Mouse (Mus musculus) myocyte (in vitro differentiated cells): ENCODE results near the gene Fndc1. TPM values are rescaled to one million over a fixed set of nuclear protein-coding genes. Genes with fewer than 3 reads are reported as not detected.

Experiments used
- H3K27me3 ChIP-seq: one replicate; pipeline ENCODE4 v1.6.1; 2011; ENCODE audit not compliant: control insufficient read depth, insufficient read depth, insufficient read length
- H3K36me3 ChIP-seq: one replicate; pipeline ENCODE4 v1.6.1; 2011; ENCODE audit not compliant: control insufficient read depth, insufficient read depth
- H3K4me2 ChIP-seq: one replicate; pipeline ENCODE4 v1.6.1; 2011; ENCODE audit warnings: low read depth, control low read depth
- H3K4me3 ChIP-seq: one replicate; pipeline ENCODE4 v1.5.1; 2011; ENCODE audit warnings: mild to moderate bottlenecking, control low read depth, moderate library complexity
- H3K79me2 ChIP-seq: one replicate; pipeline ENCODE4 v1.6.1; 2011; ENCODE audit not compliant: control insufficient read depth, insufficient read depth
- H3ac ChIP-seq: one replicate; pipeline ENCODE4 v1.6.1; 2011; ENCODE audit not compliant: control insufficient read depth, insufficient read length
- CEBPB ChIP-seq: IDR thresholded peaks from 2 replicates; pipeline ENCODE4 v1.6.1; 2011; ENCODE audit warnings: mild to moderate bottlenecking, moderate library complexity; ENCODE audit not compliant: poor library complexity, insufficient read depth, severe bottlenecking
- E2F4 ChIP-seq: IDR thresholded peaks from one replicate; pipeline ENCODE4 v1.6.1; 2011; ENCODE audit warnings: mild to moderate bottlenecking, control low read depth, moderate library complexity; ENCODE audit not compliant: insufficient read depth
- MAX ChIP-seq: IDR thresholded peaks from one replicate; pipeline ENCODE4 v1.6.1; 2011; ENCODE audit warnings: low read depth, mild to moderate bottlenecking, control low read depth
- MYOD1 ChIP-seq, 3 experiments: IDR thresholded peaks; one replicate each; pipeline ENCODE4 v1.6.1; 2011; ENCODE audit warnings: control low read depth in 2 of 3, low read depth in 2 of 3, mild to moderate bottlenecking in 2 of 3, moderate library complexity in 1 of 3; ENCODE audit not compliant: insufficient read length in 2 of 3, control insufficient read depth in 1 of 3
- MYOG ChIP-seq, 3 experiments: IDR thresholded peaks; one replicate each; pipeline ENCODE4 v1.6.1; 2011; ENCODE audit warnings: control low read depth in 2 of 3, low read depth in 2 of 3, mild to moderate bottlenecking in 2 of 3; ENCODE audit not compliant: insufficient read length in 2 of 3, control insufficient read depth in 1 of 3, insufficient read depth in 1 of 3
- POLR2A ChIP-seq: IDR thresholded peaks from one replicate; pipeline ENCODE4 v1.6.1; 2011; ENCODE audit warnings: low read depth, mild to moderate bottlenecking, control low read depth, moderate library complexity; ENCODE audit not compliant: insufficient read length
- POLR2AphosphoS2 ChIP-seq: IDR thresholded peaks from one replicate; pipeline ENCODE4 v1.6.1; 2011; ENCODE audit warnings: low read depth, control low read depth; ENCODE audit not compliant: insufficient read length
- REST ChIP-seq: IDR thresholded peaks from one replicate; pipeline ENCODE4 v1.6.1; 2011; ENCODE audit warnings: mild to moderate bottlenecking, control low read depth, moderate library complexity; ENCODE audit not compliant: insufficient read depth, insufficient read length
- SRF ChIP-seq: IDR thresholded peaks from one replicate; pipeline ENCODE4 v1.6.1; 2011; ENCODE audit warnings: low read depth; ENCODE audit not compliant: control insufficient read depth, insufficient read length
- TCF12 ChIP-seq: IDR thresholded peaks from one replicate; pipeline ENCODE4 v1.6.1; 2011; ENCODE audit warnings: mild to moderate bottlenecking, control low read depth; ENCODE audit not compliant: poor library complexity, insufficient read depth, severe bottlenecking
- TCF3 ChIP-seq: IDR thresholded peaks from one replicate; pipeline ENCODE4 v1.6.1; 2011; ENCODE audit warnings: low read depth, control low read depth; ENCODE audit not compliant: insufficient read length
- USF1 ChIP-seq: IDR thresholded peaks from one replicate; pipeline ENCODE4 v1.6.1; 2011; ENCODE audit warnings: low read depth, mild to moderate bottlenecking, control low read depth, moderate library complexity
- polyA plus RNA-seq: library from polyadenylated mRNA; unstranded; fragments of >200 nt; fragmentation: generic; extraction: Trizol; gene quantifications from one replicate; pipeline ENCODE4 v1.2.1, GENCODE M21; 2012; ENCODE audit warnings: missing spikeins

Fndc1 gene
- polyA plus RNA-seq: 6.2 TPM

- no peaks in the 10 kb centered on the region for H3K79me2 ChIP-seq
- H3K27me3 ChIP-seq: peaks cover 18% of the 10 kb centered on the region
- H3K36me3 ChIP-seq: no peaks in the 10 kb centered on the region
- no peak for TF ChIP-seq REST
- peak; percentile 34 for TF ChIP-seq POLR2A
- TF ChIP-seq MAX: no peak
- peak within 1 kb of the TSS; percentile 55 for H3K4me2 ChIP-seq
- H3K4me3 ChIP-seq: no peak within 1 kb of the TSS
- H3ac ChIP-seq: peak within 1 kb of the TSS; percentile 24
These were observed at the start of gene Fndc1 for GRCm38 (mm10) chr17:7826819-7827515. Fndc1 (minus strand) TSS chr17:7827302.

GRCm38 (mm10) chr17:7876541-7876940 lies 49.4 kb upstream of the Fndc1 start:
- TF ChIP-seq CEBPB (no peak), MAX (no peak), E2F4 (no peak), USF1 (no peak), REST (no peak), SRF (no peak), POLR2A (no peak), POLR2AphosphoS2 (no peak), MYOG (IDR thresholded peaks at IDR 0.05; ENCODE audit: control insufficient read depth in 1 of 3, insufficient read depth in 1 of 3, insufficient read length in 2 of 3, low read depth in 2 of 3) (no peak), TCF12 (no peak), MYOD1 (IDR thresholded peaks at IDR 0.05; ENCODE audit: control insufficient read depth in 1 of 3, insufficient read length in 2 of 3, low read depth in 2 of 3) (no peak)
- Histone ChIP-seq H3ac (no peak overlapping the region), H3K4me2 (no peak overlapping the region), H3K27me3 (no peaks in the 10 kb centered on the region), H3K4me3 (no peak overlapping the region), H3K36me3 (no peaks in the 10 kb centered on the region), H3K79me2 (no peaks in the 10 kb centered on the region)

GRCm38 (mm10) chr17:7875941-7876461 lies 48.9 kb upstream of the Fndc1 start:
- Histone ChIP-seq H3K36me3 (no peaks in the 10 kb centered on the region), H3K4me2 (peak overlapping the region; percentile 16), H3K27me3 (no peaks in the 10 kb centered on the region), H3K79me2 (no peaks in the 10 kb centered on the region), H3K4me3 (no peak overlapping the region), H3ac (no peak overlapping the region)
- TF ChIP-seq POLR2AphosphoS2 (no peak), POLR2A (no peak)

GRCm38 (mm10) chr17:7874776-7875531 lies 47.9 kb upstream of the Fndc1 start:
- no peaks in the 10 kb centered on the region for H3K27me3 ChIP-seq
- no peak overlapping the region for H3K4me3 ChIP-seq

GRCm38 (mm10) chr17:7873382-7873781 lies 46.3 kb upstream of the Fndc1 start:
- Histone ChIP-seq H3K27me3 (peaks cover 3% of the 10 kb centered on the region), H3K4me3 (no peak overlapping the region), H3K4me2 (no peak overlapping the region), H3ac (no peak overlapping the region), H3K36me3 (no peaks in the 10 kb centered on the region), H3K79me2 (no peaks in the 10 kb centered on the region)
- TF ChIP-seq MYOG (IDR thresholded peaks at IDR 0.05; ENCODE audit: control insufficient read depth in 1 of 3, insufficient read depth in 1 of 3, insufficient read length in 2 of 3, low read depth in 2 of 3) (peak; percentile 7 to 95 (median 92)), E2F4 (no peak), SRF (no peak), TCF3 (peak; percentile 55), MYOD1 (IDR thresholded peaks at IDR 0.05; ENCODE audit: control insufficient read depth in 1 of 3, insufficient read length in 2 of 3, low read depth in 2 of 3) (peak in 2 of 3 experiments; percentile 90 to 95), CEBPB (no peak), TCF12 (no peak), USF1 (no peak), POLR2A (no peak)

More at GRCm38 (mm10) chr17:7874776-7875531, 47.9 kb upstream of the Fndc1 start:
- Histone ChIP-seq H3K36me3 (no peaks in the 10 kb centered on the region), H3K4me2 (no peak overlapping the region), H3K79me2 (no peaks in the 10 kb centered on the region), H3ac (no peak overlapping the region)
- TF ChIP-seq MYOG (IDR thresholded peaks at IDR 0.05; ENCODE audit: control insufficient read depth in 1 of 3, insufficient read depth in 1 of 3, insufficient read length in 2 of 3, low read depth in 2 of 3) (no peak), SRF (no peak), MAX (no peak), TCF12 (no peak), POLR2A (no peak), TCF3 (no peak)
